Mouse (Mus musculus) kidney, postnatal 10 days (tissue): ENCODE data around the gene Nectin3.
A peak's percentile ranks its signal among the peaks of the same experiment; 100 is the strongest.

ENCODE experiments used
- DNase-seq: peaks from one replicate; pipeline ENCODE4 v3.0.0; 2021; ENCODE audit warnings: mixed read lengths

Gene Nectin3

GRCm38 (mm10) chr16:46498421-46498789, at the start of gene Nectin3:
Nectin3 (minus strand) TSS chr16:46498525.
- no peak for DNase-seq

- DNase-seq: no peak
Observed at GRCm38 (mm10) chr16:46538092-46538491, 39.8 kb upstream of the Nectin3 start.

GRCm38 (mm10) chr16:46532465-46533254, 34.3 kb upstream of the Nectin3 start:
- DNase-seq: no peak

GRCm38 (mm10) chr16:46531023-46531422, 32.7 kb upstream of the Nectin3 start:
- DNase-seq: no peak

- peak; percentile 11 for DNase-seq
Observed at GRCm38 (mm10) chr16:46520885-46521417, 22.6 kb upstream of the Nectin3 start.

GRCm38 (mm10) chr16:46519606-46520005, 21.3 kb upstream of the Nectin3 start:
- peak; percentile 22 for DNase-seq

GRCm38 (mm10) chr16:46507944-46508333, 9.6 kb upstream of the Nectin3 start:
- no peak for DNase-seq

- DNase-seq: peak; percentile 56
Observed at GRCm38 (mm10) chr16:46507260-46507943, 9.1 kb upstream of the Nectin3 start.

- DNase-seq: no peak
Observed at GRCm38 (mm10) chr16:46504006-46504405, 5.7 kb upstream of the Nectin3 start.

- no peak for DNase-seq
Observed at GRCm38 (mm10) chr16:46502311-46502710, 4.0 kb upstream of the Nectin3 start.

- DNase-seq: no peak
Observed at GRCm38 (mm10) chr16:46500759-46501158, 2.4 kb upstream of the Nectin3 start.

GRCm38 (mm10) chr16:46497686-46498420, 472 bp downstream of the Nectin3 start:
- DNase-seq: peak; percentile 35

GRCm38 (mm10) chr16:46496889-46497685, 1.2 kb downstream of the Nectin3 start:
- peak; percentile 98 for DNase-seq

- DNase-seq: peak; percentile 78
Observed at GRCm38 (mm10) chr16:46496031-46496868, 2.1 kb downstream of the Nectin3 start.

- DNase-seq: no peak
Observed at GRCm38 (mm10) chr16:46495201-46495600, 3.1 kb downstream of the Nectin3 start.

GRCm38 (mm10) chr16:46487436-46488097, 10.8 kb downstream of the Nectin3 start:
- peak; percentile 76 for DNase-seq

- no peak for DNase-seq
Observed at GRCm38 (mm10) chr16:46477336-46477735, 21.0 kb downstream of the Nectin3 start.

GRCm38 (mm10) chr16:46451421-46451820, 46.9 kb downstream of the Nectin3 start:
- no peak for DNase-seq

GRCm38 (mm10) chr16:46449013-46449412, 49.3 kb downstream of the Nectin3 start:
- no peak for DNase-seq

GRCm38 (mm10) chr16:46431317-46431716, 67.0 kb downstream of the Nectin3 start:
- no peak for DNase-seq

GRCm38 (mm10) chr16:46416177-46416576, 82.1 kb downstream of the Nectin3 start:
- peak; percentile 59 for DNase-seq
